Mouse (Mus musculus) CH12.LX (cell line): ENCODE measurements around the gene Gm10190.
A peak's percentile ranks its signal among the peaks of the same experiment; 100 is the strongest.

Source experiments
- BHLHE40 ChIP-seq: IDR thresholded peaks from 2 replicates; pipeline ENCODE4 v1.6.1; 2011; ENCODE audit warnings: mild to moderate bottlenecking, low read depth, low read length, improper control_type of control experiment
- CTCF ChIP-seq, 2 experiments: IDR thresholded peaks in 1 of 2; conservative IDR thresholded peaks in 1 of 2; 2 replicates each; pipeline ENCODE4 v1.5.1; 2011 to 2012; ENCODE audit warnings: low read depth in 2 of 2, low read length in 2 of 2, improper control_type of control experiment in 1 of 2, inconsistent platforms in 1 of 2, mild to moderate bottlenecking in 1 of 2, moderate library complexity in 1 of 2
- EP300 ChIP-seq: IDR thresholded peaks from 2 replicates; pipeline ENCODE4 v1.6.1; 2011; ENCODE audit warnings: low read length, improper control_type of control experiment
- POLR2A ChIP-seq: IDR thresholded peaks from 2 replicates; pipeline ENCODE4 v1.6.1; 2011; ENCODE audit warnings: low read depth, mild to moderate bottlenecking, improper control_type of control experiment, low read length
- TCF12 ChIP-seq: IDR thresholded peaks from 2 replicates; pipeline ENCODE4 v1.6.1; 2014; ENCODE audit warnings: low read depth, mild to moderate bottlenecking, inconsistent platforms, low read length, improper control_type of control experiment

DNA sequence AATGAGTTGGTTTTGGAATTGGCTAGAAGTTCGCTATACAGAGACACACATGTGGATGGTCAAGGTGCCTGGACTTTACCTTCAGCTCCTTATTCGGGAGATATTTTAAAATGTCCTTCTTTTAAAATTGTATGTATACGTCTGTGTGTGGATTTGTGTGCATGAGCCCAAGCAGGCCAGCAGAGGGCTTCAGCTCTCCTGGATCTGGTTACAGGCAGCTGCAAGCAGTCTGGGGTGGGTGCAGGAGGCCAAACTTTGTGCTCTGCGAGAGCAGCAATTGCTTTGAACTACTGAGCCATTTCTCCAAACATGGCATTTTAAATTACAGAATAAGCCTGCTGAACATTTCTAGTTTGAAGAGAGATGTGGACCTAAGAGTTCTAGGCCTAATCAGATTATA is 28.1 kb downstream of the Gm10190 start:
- TF ChIP-seq TCF12 (no peak), CTCF (conservative IDR thresholded peaks at IDR 0.05 in 1 of 2, IDR thresholded peaks at IDR 0.05 in 1 of 2; ENCODE audit: low read depth in 2 of 2, low read length in 2 of 2) (peak in 1 of 2 experiments; percentile 59; a peak in 2 of 4 replicates), POLR2A (no peak), BHLHE40 (no peak), EP300 (no peak)
